Mouse (Mus musculus) heart, postnatal 0 days (tissue): ENCODE measurements at regions not wholly inside any gene's neighbourhood (a gene's known extent, or its start where the extent isn't known, plus 50 kb on each side); places are given as distances from the start of the nearest gene placed in this dataset.
"Not testable (repeated sequence)": the region's sequence is repeated elsewhere in the genome, so short reads cannot be mapped to it uniquely, and the experiment has no call there.

ENCODE experiments used
- ATAC-seq: fragments of 200-750 bp; cut with Nextera tagmentation; 2 replicates; pipeline ENCODE4 v1.8.0; 2017; ENCODE audit warnings: low read depth, moderate number of reproducible peaks, moderate library complexity; ENCODE audit not compliant: insufficient read depth
- DNase-seq: peaks from one replicate; pipeline ENCODE4 v3.0.0-alpha.2; 2016; ENCODE audit warnings: low spot score
- H3K27ac ChIP-seq: fragments of 300-500 bp; sonication (generic); 2 replicates; pipeline ENCODE4 v1.5.1; 2014; ENCODE audit warnings: low read depth, mild to moderate bottlenecking
- H3K27me3 ChIP-seq: fragments of 300-500 bp; sonication (generic); 2 replicates; pipeline ENCODE4 v1.6.1; 2014; ENCODE audit warnings: low read length, mixed read lengths; ENCODE audit not compliant: control insufficient read depth, insufficient read depth
- H3K36me3 ChIP-seq: fragments of 300-500 bp; sonication (generic); replicated peaks from 2 replicates; pipeline ENCODE4 v1.6.1; 2014; ENCODE audit warnings: low read length, mixed read lengths; ENCODE audit not compliant: control insufficient read depth, insufficient read depth
- H3K4me1 ChIP-seq: fragments of 300-500 bp; sonication (generic); 2 replicates; pipeline ENCODE4 v1.6.1; 2014; ENCODE audit warnings: antibody characterized with exemption; ENCODE audit not compliant: control insufficient read depth, insufficient read depth
- H3K4me2 ChIP-seq: fragments of 300-500 bp; sonication (generic); 2 replicates; pipeline ENCODE4 v1.6.1; 2014; ENCODE audit warnings: low read depth, mild to moderate bottlenecking, low read length, moderate library complexity
- H3K4me3 ChIP-seq: fragments of 300-500 bp; sonication (generic); 2 replicates; pipeline ENCODE4 v1.5.1; 2014; ENCODE audit warnings: low read depth, low read length
- H3K9ac ChIP-seq: fragments of 300-500 bp; sonication (generic); replicated peaks from 2 replicates; pipeline ENCODE4 v1.6.1; 2014; ENCODE audit warnings: low read depth, low read length, mixed read lengths
- H3K9me3 ChIP-seq: fragments of 300-500 bp; sonication (generic); replicated peaks from 2 replicates; pipeline ENCODE4 v1.6.1; 2016; ENCODE audit warnings: low read length; ENCODE audit not compliant: control insufficient read depth
- CTCF ChIP-seq: IDR thresholded peaks from 2 replicates; pipeline ENCODE4 v1.5.1; 2016; ENCODE audit warnings: antibody characterized with exemption, control low read depth, low read depth
- EP300 ChIP-seq: IDR thresholded peaks from 2 replicates; pipeline ENCODE4 v1.6.1; 2016; ENCODE audit warnings: antibody characterized with exemption, low read depth
- WGBS: fragments of 180-500 bp; shearing (Covaris S2); extraction: QIAGEN DNeasy Blood & Tissue Kit; methylation state at CpG from one replicate; pipeline ENCODE4 v1.1.7; 2014; 5-methylcytosine and 5-hydroxymethylcytosine counted together

DNA sequence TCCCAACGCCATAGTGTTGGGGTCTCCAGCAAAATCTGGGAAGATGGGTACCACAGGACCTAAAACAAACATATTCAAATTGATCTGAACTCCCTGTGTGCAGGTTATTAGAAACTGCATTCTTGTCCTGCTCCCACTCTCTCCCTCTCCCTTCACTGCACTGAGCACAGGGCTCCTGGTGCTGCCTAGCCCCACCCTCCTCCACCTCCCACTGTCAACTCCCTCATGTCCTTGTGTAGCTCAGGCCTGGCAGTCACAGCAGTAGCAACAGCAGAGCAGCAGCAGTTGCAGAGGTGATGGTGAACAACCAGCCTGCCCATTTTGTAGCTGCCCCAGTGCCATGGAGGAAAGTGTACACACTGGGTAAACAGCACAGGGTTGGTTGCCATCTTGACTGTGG lies 383.4 kb downstream of the Tdrd3 start:
- Histone ChIP-seq H3K4me3 (no peak overlapping the region), H3K4me2 (no peak overlapping the region)

DNA sequence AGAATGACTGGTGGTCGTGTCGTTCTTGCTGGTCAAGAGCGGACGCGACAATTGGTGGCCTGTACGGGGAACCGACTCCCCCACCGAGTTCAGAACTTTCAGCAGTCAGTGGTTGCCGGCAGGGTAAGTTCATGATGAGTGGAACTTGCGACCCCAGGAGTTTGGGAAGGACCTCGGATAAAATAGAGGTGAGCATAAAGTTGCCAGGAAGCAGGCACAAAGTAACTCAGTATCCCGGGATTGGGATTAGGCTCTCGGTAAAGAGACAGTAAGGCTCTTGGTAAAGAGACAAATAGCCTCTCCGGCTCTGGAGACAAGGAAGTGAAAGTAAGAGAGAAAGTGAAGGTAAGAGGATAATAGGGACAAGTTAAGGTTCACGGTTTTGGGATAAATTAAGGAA lies 393.2 kb downstream of the Tdrd3 start:
- not testable (repeated sequence) for H3K4me3 ChIP-seq, ATAC-seq, H3K27me3 ChIP-seq, H3K4me1 ChIP-seq, DNase-seq, H3K4me2 ChIP-seq, H3K27ac ChIP-seq, H3K9me3 ChIP-seq, H3K36me3 ChIP-seq, H3K9ac ChIP-seq
- 89% methylated on average over 15 of the region's 15 CpGs for WGBS

More for the DNA sequence above, 383.4 kb downstream of the Tdrd3 start:
- 61% methylated on average over 1 of the region's 1 CpGs for WGBS
- H3K27ac ChIP-seq: no peak overlapping the region
- H3K9ac ChIP-seq: no peak overlapping the region
- ATAC-seq (no peak), DNase-seq (no peak)
- H3K9me3 ChIP-seq: no peaks in the 10 kb centered on the region
- H3K4me1 ChIP-seq: no peaks in the 10 kb centered on the region
- H3K36me3 ChIP-seq: no peaks in the 10 kb centered on the region
- no peaks in the 10 kb centered on the region for H3K27me3 ChIP-seq
- TF ChIP-seq CTCF (no peak), EP300 (no peak)

DNA sequence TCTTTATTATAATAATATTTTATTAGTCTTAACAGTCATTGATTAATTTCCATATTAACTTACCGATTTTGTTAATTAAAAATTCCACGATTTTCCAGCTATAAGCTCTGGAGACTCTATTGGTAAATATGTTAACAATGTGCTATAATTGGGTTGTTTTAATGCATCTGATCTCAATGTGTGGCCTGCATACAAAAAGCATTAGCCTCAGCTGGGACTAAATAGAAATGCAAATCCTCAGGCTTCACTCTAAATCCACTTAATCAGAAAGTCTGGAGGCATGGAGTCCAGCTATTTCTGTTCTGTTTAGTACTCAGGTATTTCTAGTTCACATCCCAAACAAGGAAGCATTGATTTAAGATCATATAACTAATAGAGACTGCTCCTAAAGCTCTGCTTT lies 427.7 kb downstream of the Tdrd3 start:
- Histone ChIP-seq H3K27me3 (no peaks in the 10 kb centered on the region), H3K9ac (no peak overlapping the region), H3K36me3 (no peaks in the 10 kb centered on the region), H3K4me2 (no peak overlapping the region), H3K27ac (no peak overlapping the region), H3K4me3 (no peak overlapping the region), H3K9me3 (no peaks in the 10 kb centered on the region), H3K4me1 (no peaks in the 10 kb centered on the region)
- no peak for DNase-seq
- ATAC-seq: no peak
- 68% methylated on average over 2 of the region's 2 CpGs for WGBS
- TF ChIP-seq CTCF: no peak
- TF ChIP-seq EP300: no peak

DNA sequence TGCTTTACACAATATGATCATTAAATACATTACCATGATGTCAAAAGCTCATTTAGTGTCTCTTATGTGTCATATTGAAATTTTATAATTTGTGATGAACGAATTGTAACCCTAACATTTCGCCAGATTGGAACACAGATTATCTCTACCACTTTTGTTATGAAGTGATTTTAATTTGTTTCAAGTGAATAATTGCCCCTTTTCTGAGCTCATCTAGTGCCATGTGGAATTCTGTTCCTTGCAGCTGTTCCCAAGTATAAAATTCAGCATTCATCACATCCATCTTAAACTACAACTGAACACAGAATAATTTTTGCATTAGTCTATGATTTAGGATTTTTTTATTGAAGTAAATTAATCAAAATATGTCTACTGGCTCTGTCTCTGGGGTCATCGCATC lies 445.0 kb downstream of the Tdrd3 start:
- no peaks in the 10 kb centered on the region for H3K36me3 ChIP-seq
- TF ChIP-seq EP300: no peak
- TF ChIP-seq CTCF: no peak
- no peak for ATAC-seq

DNA sequence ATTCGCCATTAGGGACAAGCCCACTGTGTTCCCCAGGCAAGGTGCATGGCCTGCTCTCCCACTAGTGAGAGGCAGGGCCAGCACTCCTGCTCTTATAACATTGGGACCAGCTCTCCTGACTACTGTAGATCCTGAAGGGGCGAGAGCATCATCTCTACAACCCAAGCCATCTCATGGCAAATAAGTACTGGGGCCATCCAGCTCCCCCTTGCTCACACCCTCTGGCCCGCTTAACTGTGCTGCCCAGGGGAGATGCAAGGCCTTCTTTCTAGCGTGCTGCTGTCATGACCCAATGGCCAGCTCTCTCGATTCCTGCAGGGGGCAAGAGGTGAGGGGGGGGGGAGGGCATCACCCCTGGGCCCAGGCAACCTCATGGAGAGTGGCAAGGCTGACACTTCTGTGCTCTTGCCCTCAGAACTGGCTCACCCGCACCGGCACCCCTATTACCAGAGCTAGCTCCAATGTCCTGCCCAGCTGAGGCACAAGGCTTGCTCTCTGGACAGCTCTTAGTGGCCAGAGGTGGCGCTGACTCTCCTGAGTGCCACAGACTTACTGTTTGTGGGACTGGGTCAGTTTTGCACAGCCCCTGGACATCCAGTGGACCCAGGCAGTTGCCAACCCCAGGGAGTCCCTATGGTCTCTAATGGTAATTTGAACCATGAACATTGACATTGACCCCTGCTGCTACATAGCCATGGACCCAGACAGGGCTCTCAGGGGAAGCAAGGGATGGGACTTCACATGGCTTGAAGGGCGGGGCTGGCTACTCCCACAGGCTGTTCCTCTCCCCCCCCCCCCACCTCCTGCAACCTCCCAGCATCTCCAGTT lies 448.2 kb downstream of the Tdrd3 start:
- no peak overlapping the region for H3K4me3 ChIP-seq
- H3K27me3 ChIP-seq: no peaks in the 10 kb centered on the region
- H3K36me3 ChIP-seq: no peaks in the 10 kb centered on the region
- no peak overlapping the region for H3K4me2 ChIP-seq
- no peaks in the 10 kb centered on the region for H3K9me3 ChIP-seq
- no peak overlapping the region for H3K27ac ChIP-seq
- no peaks in the 10 kb centered on the region for H3K4me1 ChIP-seq
- no peak overlapping the region for H3K9ac ChIP-seq
- DNase-seq (no peak), ATAC-seq (no peak)
- 73% methylated on average over 9 of the region's 9 CpGs for WGBS
- TF ChIP-seq CTCF: no peak
- TF ChIP-seq EP300: no peak

More for the DNA sequence above, 445.0 kb downstream of the Tdrd3 start:
- H3K27me3 ChIP-seq: no peaks in the 10 kb centered on the region
- no peak overlapping the region for H3K9ac ChIP-seq
- no peak overlapping the region for H3K4me2 ChIP-seq
- H3K4me1 ChIP-seq: no peaks in the 10 kb centered on the region
- no peak overlapping the region for H3K4me3 ChIP-seq
- no peak for DNase-seq
- no peaks in the 10 kb centered on the region for H3K9me3 ChIP-seq
- no peak overlapping the region for H3K27ac ChIP-seq
- 65% methylated on average over 3 of the region's 3 CpGs for WGBS
